Mouse (Mus musculus) C2C12 (cell line): ENCODE measurements around the gene Psenen.

Experiments used
- CTCF ChIP-seq: IDR thresholded peaks from one replicate; pipeline ENCODE4 v1.5.1; 2011; ENCODE audit not compliant: control insufficient read depth, insufficient read depth, insufficient read length
- USF1 ChIP-seq: IDR thresholded peaks from one replicate; pipeline ENCODE4 v1.6.1; 2011; ENCODE audit warnings: low read depth, mild to moderate bottlenecking, control low read depth, moderate library complexity

GRCm38 (mm10) chr7:30526981-30527380 is 36.4 kb downstream of the Psenen start:
- TF ChIP-seq CTCF = no peak
- no peak for TF ChIP-seq USF1
